Mouse (Mus musculus) megakaryocyte, embryonic 14.5 days (primary cell): Measurements from ENCODE around the gene Slc20a1.

Source experiments
- FLI1 ChIP-seq: IDR thresholded peaks from 2 replicates; pipeline ENCODE4 v1.6.1; 2012; ENCODE audit warnings: low read length, inconsistent platforms, mixed read lengths
- GATA1 ChIP-seq: IDR thresholded peaks from 3 replicates; pipeline ENCODE4 v1.6.1; 2012; ENCODE audit warnings: mixed read lengths, low read length, inconsistent platforms, borderline replicate concordance

DNA sequence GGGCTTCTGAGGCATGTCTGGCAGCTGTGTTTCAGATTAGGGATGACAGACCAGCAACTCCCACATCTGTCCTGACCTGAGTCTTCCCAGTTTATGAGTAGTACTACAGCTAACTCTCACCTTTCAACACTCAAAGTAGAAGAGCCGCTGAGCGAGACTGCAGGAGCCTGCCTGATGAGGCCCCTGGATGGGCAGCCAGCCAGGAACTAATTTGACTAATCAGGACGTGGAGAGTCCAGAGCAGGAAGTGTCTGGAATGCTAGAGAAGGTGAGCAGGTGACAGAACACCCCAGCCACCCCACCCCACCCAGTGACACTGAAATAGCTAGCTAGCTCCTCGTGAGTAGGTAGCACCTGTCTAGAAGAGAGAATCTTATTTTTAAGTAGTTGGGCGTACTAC is 47.1 kb downstream of the Slc20a1 start:
- TF ChIP-seq GATA1 (no peak), FLI1 (no peak)
